Mouse (Mus musculus) embryonic fibroblast, embryonic 13.5 days (primary cell): Measurements from ENCODE around the gene Mki67.

Source experiments
- CTCF ChIP-seq: IDR thresholded peaks from 2 replicates; pipeline ENCODE4 v1.5.1; 2011; ENCODE audit warnings: mild to moderate bottlenecking, control low read depth, low read length, moderate library complexity, borderline replicate concordance; ENCODE audit not compliant: insufficient read depth
- POLR2A ChIP-seq: IDR thresholded peaks from 2 replicates; pipeline ENCODE4 v1.6.1; 2011; ENCODE audit warnings: low read depth, mild to moderate bottlenecking, control low read depth, low read length, moderate library complexity

GRCm38 (mm10) chr7:135745091-135745490 is 28.9 kb upstream of the Mki67 start:
- TF ChIP-seq CTCF (no peak), POLR2A (no peak)
